Mouse (Mus musculus) liver, adult (tissue): ENCODE data around the gene Cyb5r3.

Experiments used
- GATA4 ChIP-seq: IDR thresholded peaks from 2 replicates; pipeline ENCODE4 v1.6.1; 2014; ENCODE audit warnings: mild to moderate bottlenecking, low read length; ENCODE audit not compliant: insufficient replicate concordance

The Cyb5r3 gene

DNA sequence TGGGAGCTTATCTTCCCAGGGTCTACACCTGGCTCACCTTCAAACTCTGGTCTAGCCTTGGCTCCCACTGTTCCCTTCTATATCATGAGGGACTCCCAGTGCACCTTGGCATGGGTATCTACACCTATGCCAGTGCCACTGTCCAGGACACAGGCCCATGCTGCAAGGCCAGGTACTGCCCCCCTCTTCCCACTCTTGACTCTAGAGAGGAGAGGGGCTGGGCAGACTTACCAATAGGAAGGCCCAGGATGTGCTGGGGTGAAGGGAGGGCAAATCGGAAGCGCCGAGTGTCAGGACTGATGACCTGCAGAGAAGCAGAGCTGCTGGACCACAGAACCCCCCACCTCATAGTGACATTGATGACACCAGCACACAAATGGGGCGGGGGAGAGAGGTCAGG lies 10.4 kb downstream of the Cyb5r3 start:
- TF ChIP-seq GATA4: no peak

DNA sequence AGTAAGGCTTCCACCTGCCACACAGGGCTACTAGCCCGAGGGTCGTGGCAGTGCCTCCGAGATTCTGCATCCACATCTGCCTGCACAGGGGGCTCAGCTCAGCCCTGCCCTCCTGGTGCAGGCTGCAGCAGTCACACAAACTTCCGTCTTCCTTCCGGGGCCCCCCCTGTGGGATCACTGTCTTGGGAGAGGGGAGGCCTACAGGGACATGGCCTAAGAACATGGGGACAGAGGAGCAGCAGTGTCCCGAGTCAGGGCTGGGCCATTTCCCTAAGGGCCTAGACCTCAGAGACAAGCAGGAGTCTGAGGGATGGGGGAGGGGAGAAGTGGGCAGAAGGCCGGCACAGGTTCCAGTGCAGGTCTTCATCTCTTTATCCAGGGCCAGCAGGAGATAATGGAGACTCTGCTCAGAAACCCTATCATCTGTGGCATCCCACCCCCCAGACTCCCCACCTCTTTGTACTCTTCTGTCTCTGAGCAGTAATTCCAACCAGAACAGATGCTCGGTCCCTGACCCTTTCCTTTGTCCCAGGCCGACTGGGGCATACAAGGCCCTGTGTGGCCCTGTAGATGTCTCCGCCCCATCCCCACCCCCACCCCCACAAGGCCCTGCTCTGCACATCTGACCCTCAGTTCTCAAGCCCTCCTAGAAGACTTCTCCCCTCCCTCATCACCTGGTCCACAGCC lies 11.2 kb downstream of the Cyb5r3 start:
- TF ChIP-seq GATA4: no peak

DNA sequence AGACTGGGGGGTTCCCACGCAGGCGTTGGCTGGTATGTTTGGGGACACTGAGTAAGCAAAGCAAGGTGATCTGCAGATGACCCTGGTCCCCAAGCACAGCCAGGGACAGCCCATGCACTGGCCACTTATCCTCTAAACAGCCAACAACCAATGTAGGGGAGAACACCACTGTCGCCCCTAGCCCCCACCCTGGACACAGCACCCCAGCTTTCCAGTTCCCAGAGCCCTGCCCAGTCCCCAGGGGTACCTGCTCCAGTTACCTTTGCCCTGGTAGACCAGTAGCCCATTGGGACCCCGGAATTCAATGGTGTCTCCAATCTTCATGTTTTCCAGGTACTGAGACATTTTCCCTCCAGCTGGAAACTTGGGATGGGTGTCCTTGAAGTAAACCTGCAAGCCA lies 11.8 kb downstream of the Cyb5r3 start:
- no peak for TF ChIP-seq GATA4

DNA sequence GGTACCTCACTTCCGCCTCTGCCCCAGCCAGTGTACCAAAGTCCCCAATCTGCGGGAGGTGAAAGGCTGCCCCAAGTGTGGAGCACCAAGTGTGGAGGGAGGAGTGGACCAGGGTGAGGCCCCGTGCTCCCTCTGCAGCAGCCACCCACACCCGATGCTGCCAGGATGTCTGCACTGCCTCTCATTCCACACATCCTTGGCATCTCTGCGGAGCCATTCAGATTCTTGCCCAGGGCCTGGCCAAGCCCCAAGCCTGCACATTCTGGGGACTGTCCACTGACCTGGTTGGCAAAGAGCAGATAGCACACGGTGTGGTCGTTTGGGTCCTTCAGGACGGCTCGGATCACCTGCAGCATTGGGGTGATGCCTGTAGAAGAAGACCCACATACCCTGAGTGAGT lies 12.6 kb downstream of the Cyb5r3 start:
- TF ChIP-seq GATA4: no peak

DNA sequence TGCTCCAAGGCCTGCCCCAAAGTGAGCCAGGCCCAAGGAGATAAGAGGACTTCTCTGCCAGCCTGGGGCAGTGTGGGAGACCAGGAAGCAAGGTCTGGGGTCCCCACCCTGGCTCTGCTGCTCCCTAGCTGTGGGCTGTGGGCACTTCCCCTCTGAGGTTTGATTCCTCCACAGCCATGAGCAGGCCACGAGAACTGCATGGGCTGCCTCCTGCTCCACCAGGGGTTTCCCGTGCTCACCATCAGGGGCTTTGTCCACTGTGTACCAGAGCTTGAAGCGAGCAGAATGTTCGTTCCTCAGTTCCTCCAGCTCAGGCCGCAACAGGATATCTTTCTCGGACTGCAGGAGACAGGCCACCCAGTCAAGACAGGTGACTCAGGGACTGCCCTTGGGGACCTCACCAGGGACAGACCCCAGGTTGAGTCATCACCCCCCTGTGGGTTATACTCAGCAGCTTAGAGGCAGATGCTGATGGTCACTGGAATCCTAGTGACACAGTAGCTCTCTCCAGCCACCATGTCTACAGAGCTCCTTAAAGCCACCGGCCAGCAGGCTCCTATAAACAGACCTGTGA lies 13.7 kb downstream of the Cyb5r3 start:
- no peak for TF ChIP-seq GATA4

DNA sequence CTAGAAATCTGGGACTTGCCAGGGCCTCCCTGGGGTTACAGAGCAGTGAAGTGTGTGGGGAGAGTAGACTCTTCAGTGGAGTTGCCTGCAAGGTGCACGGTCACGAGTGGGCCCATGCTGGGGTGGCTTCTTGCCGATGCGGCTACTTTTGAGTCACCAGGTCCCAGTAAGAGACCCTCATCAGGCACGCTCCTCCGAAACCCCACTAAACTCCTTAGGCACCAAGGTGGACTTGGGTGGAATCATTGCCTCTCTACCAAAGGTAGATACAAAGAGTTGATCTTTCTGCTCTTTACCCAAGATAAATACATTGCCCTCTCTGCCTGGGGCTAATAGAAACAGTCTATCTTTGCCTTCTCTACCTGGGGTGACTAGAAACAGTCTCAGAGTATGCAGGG lies 14.7 kb downstream of the Cyb5r3 start:
- TF ChIP-seq GATA4: no peak

DNA sequence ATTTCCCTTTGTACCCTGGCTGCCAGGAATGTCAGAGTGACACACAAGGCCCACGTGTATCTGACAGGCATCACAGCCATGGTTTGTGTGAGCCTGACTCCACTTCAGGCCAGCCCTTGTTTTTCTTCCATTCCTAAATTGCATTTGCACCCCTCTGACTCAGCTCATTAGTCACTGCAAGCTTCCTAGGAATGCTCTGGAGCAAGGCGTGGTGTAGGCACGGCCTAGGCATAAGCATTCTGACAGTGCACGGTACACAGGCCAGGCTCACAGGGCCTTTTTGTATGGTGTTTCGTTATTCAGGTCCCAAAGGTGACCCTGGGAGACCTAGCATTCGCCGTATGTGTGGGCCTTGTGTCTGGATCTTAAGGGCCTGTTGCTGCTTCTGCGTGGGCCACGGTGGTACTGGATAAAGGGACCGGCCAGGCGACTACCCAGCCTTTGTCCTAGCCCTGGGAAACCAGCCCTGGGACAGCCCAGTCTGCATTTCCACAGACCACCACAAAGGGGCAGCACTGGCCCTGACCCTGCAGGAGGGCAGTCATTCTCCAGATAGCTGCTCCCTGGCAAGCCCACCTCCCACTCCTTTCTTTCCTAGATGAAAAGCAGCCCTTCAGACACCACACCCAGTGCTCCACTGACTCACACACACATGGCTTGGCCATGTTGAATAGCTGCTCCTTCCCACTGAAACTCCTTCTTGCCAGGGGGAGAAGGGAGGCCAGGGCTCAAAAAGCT lies 15.3 kb downstream of the Cyb5r3 start:
- TF ChIP-seq GATA4: no peak

DNA sequence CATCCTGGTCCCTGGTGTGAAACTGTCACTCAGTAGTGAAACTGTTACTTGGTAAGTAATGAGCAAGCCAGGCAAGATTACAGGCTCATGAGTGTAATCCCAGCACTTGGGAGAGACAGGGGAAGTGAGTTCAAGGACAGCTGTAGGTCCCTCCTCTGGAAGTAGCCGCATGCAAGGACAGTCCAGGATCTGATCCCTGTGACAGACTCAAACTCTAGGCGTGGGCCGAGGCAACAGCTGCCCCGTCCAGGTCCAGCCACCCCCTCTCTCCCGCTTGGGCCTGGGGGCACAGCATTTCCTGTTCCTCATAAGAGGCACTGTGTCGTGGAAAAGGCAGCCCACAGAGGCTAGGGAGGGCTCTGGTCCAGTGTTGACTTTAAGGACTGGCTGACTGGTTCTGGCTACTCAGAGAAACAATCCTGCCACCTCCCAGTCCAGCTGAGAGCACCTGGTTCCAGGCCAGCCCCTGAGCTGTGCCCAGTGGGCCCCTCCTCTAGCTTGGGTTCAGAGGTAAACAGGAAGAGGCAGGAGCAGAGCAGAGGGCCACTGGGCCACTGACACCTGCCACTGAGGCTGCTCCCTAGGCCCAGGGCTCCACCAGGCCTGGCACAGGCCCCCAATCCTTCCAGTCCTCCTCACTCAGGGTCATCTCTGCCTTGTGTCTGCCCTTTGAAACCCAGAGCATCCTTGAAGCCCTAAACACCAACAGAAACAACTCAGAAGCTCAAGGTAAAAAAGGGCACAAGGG lies 16.5 kb downstream of the Cyb5r3 start:
- TF ChIP-seq GATA4: no peak

DNA sequence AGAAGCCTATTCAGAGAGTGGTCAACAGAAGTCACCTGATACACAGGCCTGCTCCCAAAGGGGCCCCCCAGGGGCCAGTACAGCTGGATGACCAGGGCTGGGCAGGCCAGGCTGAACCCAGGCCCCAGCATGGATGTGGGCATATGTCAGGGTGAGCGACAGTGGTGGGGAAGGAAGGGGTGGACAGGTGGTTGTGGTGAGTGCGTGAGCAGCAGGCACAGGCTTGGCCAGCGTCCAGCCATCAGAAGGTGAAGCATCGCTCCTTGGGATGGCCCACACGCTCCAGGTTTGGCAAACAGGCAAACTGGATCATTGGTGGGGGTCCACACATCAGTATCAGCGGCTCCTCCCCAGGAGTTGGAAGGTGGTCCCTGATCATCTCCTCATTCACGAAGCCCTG lies 18.1 kb downstream of the Cyb5r3 start:
- TF ChIP-seq GATA4: no peak

DNA sequence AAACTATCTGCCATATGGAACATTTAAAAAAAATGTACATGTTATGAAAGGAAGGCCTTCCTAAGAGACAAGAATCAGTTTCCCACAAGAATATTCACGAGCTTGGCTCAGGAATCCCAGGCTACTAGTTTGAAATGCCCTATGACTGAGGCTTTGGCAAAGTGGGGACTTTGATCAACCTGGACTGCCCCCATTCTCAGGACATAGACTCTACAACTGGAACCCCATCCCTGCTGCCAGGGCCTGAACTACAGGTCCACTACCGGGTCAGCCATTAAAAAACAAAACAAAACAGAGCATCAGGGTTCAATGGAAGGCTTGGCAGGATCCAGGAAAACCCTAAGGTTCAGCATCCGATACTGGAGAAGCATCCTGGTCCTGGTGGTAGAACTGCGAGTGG lies 21.7 kb downstream of the Cyb5r3 start:
- no peak for TF ChIP-seq GATA4

DNA sequence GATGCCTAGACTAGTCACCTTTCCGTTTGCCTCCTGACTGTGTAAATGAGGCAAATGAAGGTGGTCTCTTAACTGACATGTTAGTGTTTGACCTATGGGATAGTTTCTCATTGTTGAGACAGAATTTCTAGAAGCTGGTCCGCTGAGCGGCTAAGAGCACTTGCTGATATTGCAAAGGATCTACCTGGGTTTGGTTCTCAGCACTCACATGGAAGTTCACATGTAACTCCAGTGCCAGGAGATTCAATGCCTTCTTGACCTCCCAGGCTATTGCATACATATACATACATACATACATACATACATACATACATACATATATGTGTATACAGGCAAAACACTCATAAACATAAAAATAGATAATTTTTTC lies 22.3 kb downstream of the Cyb5r3 start:
- no peak for TF ChIP-seq GATA4

DNA sequence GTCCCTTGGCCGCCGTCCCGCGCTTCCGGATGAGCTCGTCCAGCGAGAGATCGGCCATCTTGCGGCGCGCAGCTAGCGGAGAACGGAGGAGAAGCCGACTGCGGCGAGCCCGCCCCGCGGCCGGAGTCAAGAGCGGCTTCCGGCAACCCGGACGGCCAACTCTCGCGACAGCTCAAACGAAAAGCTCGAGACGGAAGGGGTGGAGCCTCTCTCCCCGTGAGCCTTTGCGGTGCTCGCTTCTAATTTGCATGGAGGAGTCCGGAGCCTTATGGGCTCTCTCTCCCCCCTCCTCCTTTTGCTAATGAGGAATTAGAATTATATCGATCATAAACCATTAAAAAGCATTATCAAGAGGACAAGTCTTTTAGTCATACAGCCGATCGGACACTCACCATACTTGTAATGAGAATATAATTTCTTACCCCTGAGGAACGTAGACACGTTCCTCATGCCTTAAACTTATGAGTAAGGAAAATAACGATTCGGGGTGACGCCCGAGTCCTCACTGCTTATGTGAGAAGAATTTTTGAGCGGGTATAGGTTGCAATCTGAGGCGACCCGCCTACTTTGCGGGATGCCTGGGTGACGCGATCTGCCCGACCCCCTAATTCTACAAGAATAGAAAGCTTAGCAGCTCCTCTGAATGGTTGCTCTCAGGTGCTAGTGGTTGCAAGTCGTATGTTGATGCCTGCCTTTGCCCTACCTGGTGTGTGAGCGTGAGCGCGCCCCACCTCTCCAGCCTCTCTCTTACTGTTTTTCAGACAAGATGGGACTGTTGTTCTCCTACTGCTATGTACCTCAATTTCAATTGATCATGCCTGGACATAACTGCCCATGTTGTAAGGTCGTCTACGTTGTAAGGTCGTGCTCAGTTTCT lies 23.0 kb downstream of the Cyb5r3 start, which contains the start of gene Poldip3:
Poldip3 (minus strand) TSS at position 189 of the 877 bp plus-strand sequence.
- TF ChIP-seq GATA4: peak; percentile 6; the same call in 1 of the 2 replicates

DNA sequence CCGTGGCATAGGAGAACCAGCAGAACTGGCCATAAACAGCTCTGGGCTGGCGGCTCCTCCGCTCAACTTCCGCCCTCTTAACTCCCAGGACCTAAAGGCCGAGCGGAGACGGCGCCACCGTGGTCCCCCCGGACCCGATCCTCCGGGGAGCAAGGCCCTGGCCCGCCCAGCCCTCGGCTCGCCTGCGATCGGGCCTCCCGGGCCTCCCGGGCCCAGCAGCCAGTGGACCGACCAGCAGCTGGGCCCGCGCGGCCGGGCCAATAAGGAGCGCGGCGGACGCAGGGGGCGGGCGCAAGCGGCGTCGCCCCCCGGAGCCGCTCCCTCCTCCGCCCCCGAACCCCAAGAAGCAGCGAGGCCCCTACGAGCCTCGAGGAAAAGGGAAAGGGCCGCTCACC lies 23.6 kb downstream of the Cyb5r3 start:
- no peak for TF ChIP-seq GATA4

DNA sequence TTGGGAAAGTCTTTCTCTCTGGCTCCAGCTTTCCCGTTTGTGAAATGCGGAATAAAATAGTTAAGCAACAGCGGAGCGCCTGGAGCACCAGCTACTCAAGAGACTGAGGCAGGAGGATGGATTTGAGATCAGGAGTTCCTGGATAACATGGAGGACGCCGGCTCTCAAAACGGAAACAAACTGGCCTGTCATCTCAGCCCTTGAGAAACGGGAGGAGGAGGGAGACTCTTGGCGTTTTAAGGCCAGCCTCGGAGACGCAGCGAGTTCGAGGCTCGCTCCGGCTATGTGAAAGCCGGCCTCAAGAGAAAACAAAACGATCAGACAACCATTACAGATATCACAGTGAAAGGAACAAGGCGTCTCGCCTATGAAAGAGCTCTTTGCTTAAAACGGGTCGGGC lies 24.0 kb downstream of the Cyb5r3 start:
- TF ChIP-seq GATA4: no peak

DNA sequence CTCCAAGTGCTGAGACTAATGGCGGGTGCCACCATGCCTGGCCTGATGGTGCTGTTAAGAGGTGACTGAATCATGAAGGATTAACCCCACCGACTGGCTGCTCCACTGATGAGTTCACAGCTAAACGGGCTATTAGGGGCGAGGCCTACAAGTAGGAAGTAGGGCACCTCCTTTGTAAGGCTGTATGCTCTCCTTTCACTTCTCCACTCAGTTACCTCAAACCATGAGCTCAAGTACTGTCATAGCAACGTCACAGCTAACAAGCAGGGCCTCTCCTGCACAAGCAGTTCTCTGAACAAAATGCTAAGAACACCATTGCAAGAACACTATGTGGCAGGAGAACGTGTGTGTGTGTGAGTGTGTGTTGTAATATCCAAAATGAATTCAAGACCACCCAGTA lies 26.9 kb downstream of the Cyb5r3 start:
- no peak for TF ChIP-seq GATA4
